Mouse (Mus musculus) midbrain, embryonic 15.5 days (tissue): ENCODE measurements around the gene Rnf144a. TPM values are rescaled to one million over a fixed set of nuclear protein-coding genes. Genes with fewer than 3 reads are reported as not detected.

ENCODE experiments used
- ATAC-seq: fragments of 200-750 bp; cut with Nextera tagmentation; replicated peaks from 2 replicates; pipeline ENCODE4 v1.8.0; 2017; ENCODE audit warnings: moderate TSS enrichment
- H3K27ac ChIP-seq: fragments of 300-500 bp; sonication (generic); 2 replicates; pipeline ENCODE4 v1.5.1; 2015; ENCODE audit warnings: mild to moderate bottlenecking, inconsistent platforms
- H3K27me3 ChIP-seq: fragments of 300-500 bp; sonication (generic); replicated peaks from 2 replicates; pipeline ENCODE4 v1.6.1; 2015; ENCODE audit warnings: inconsistent platforms
- H3K36me3 ChIP-seq: fragments of 300-500 bp; sonication (generic); replicated peaks from 2 replicates; pipeline ENCODE4 v1.6.1; 2015; ENCODE audit warnings: inconsistent platforms
- H3K4me1 ChIP-seq: fragments of 300-500 bp; sonication (generic); 2 replicates; pipeline ENCODE4 v1.6.1; 2015; ENCODE audit warnings: inconsistent platforms
- H3K4me2 ChIP-seq: fragments of 300-500 bp; sonication (generic); 2 replicates; pipeline ENCODE4 v1.6.1; 2015; ENCODE audit warnings: inconsistent platforms, mild to moderate bottlenecking, moderate library complexity
- H3K4me3 ChIP-seq: fragments of 300-500 bp; sonication (generic); 2 replicates; pipeline ENCODE4 v1.5.1; 2015; ENCODE audit warnings: mild to moderate bottlenecking, inconsistent platforms
- H3K9ac ChIP-seq: fragments of 300-500 bp; sonication (generic); 2 replicates; pipeline ENCODE4 v1.6.1; 2015; ENCODE audit warnings: mild to moderate bottlenecking, inconsistent platforms
- H3K9me3 ChIP-seq: fragments of 300-500 bp; sonication (generic); 2 replicates; pipeline ENCODE4 v1.6.1; 2016; ENCODE audit warnings: inconsistent platforms
- WGBS: fragments of 180-500 bp; shearing (Covaris S2); methylation state at CpG from one replicate; pipeline ENCODE4 v1.1.7; 2015; ENCODE audit warnings: mixed read lengths; 5-methylcytosine and 5-hydroxymethylcytosine counted together
- polyA plus RNA-seq: library from polyadenylated mRNA; unstranded; fragments of >200 nt; fragmentation: Nextera tagmentation; extraction: Ambion mirVana; gene quantifications from 2 replicates; pipeline ENCODE4 v1.2.1, GENCODE M21; 2015

Gene Rnf144a
- 29.9 and 30.8 TPM in 2 replicates for polyA plus RNA-seq

- Histone ChIP-seq H3K27me3 (no peaks in the 10 kb centered on the region), H3K4me2 (peak within 1 kb of the TSS; percentile 62), H3K36me3 (no peaks in the 10 kb centered on the region), H3K4me3 (peak within 1 kb of the TSS; percentile 93), H3K27ac (peak within 1 kb of the TSS; percentile 88), H3K4me1 (peaks cover 39% of the 10 kb centered on the region), H3K9ac (peak within 1 kb of the TSS; percentile 97), H3K9me3 (no peaks in the 10 kb centered on the region)
- under 1% methylated on average over 42 of the region's 45 CpGs for WGBS
- peak; percentile 91 for ATAC-seq
Observed at GRCm38 (mm10) chr12:26415104-26415771, at the start of gene Rnf144a. TSS of gene Rnf144a (minus strand) at chr12:26415254.

DNA sequence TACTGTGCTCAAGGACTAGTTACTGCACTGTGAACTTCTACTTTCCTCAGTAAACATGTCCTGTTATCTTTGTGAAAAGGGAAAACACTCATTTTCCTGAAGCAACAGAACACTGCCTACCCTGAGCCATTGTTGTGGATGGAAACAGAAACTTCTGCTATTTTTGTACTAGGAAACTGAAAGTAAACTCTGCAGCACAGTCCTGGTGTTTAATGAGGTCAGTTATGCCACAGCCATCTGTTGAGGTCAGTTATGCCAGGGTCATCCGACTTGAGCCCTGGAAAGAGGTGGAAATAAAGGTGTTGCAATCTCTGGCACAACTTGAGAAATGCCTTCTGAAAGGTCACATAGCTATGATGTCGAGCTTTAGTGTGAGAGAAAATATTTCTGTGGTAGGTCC is 45.0 kb upstream of the Rnf144a start:
- no peak overlapping the region for H3K4me3 ChIP-seq
- H3K9me3 ChIP-seq = no peaks in the 10 kb centered on the region
- H3K4me1 ChIP-seq = peaks cover 3% of the 10 kb centered on the region; the same call in 1 of the 2 replicates
- WGBS = 66% methylated on average over 2 of the region's 2 CpGs
- H3K27ac ChIP-seq = no peak overlapping the region
- no peak for ATAC-seq
- H3K4me2 ChIP-seq = no peak overlapping the region
- H3K36me3 ChIP-seq = no peaks in the 10 kb centered on the region
- H3K27me3 ChIP-seq = no peaks in the 10 kb centered on the region
- H3K9ac ChIP-seq = no peak overlapping the region

DNA sequence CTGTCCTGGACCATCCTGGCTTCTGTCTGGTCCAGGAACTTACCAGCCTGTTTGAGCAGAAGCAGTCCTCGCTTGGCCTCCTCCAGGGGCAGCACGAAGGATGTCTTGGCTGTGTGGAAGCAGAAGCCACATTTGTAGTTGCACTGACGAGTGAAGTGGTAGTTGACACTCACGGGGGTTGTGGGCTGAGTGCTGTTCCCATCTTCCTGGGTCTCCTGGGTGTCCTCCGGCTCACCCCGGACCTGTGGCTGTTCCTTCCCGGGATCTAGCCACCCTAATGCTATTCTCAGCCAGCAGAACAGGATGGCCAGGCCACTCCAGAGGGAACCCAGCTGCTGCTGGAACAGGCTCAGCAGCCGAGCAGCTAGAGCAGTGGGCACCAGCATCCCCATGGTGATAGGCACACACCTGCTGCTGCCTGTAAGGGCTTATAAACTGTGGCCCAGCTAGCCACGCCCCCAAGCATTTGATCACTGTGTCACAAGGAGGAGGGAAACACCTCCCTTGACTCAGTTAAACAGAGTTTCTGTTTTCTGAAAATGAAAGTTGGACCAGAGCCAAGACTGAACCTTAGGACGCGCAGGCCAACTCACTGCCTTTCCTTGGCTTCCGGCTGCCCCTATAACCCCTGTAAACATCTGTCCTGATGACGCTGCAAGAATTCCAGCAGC is 41.1 kb upstream of the Rnf144a start, which contains the start of gene Rsad2:
Gene Rsad2, minus strand, starts transcription at position 425 of the 671 bp plus-strand sequence.
- Histone ChIP-seq H3K4me1 (peaks cover 3% of the 10 kb centered on the region; the same call in 1 of the 2 replicates), H3K4me3 (no peak within 1 kb of the TSS), H3K4me2 (no peak within 1 kb of the TSS), H3K27ac (no peak within 1 kb of the TSS), H3K36me3 (no peaks in the 10 kb centered on the region), H3K9ac (no peak within 1 kb of the TSS), H3K9me3 (no peaks in the 10 kb centered on the region), H3K27me3 (no peaks in the 10 kb centered on the region)
- ATAC-seq = no peak
- WGBS = 53% methylated on average over 13 of the region's 13 CpGs

GRCm38 (mm10) chr12:26454682-26455081 is 39.6 kb upstream of the Rnf144a start:
- no peaks in the 10 kb centered on the region for H3K36me3 ChIP-seq
- 63% methylated on average over 5 of the region's 5 CpGs for WGBS
- H3K27ac ChIP-seq = no peak overlapping the region
- no peak for ATAC-seq
- H3K4me3 ChIP-seq = no peak overlapping the region
- H3K4me2 ChIP-seq = no peak overlapping the region
- no peaks in the 10 kb centered on the region for H3K9me3 ChIP-seq
- peaks cover 3% of the 10 kb centered on the region; the same call in 1 of the 2 replicates for H3K4me1 ChIP-seq
- H3K9ac ChIP-seq = no peak overlapping the region
- no peaks in the 10 kb centered on the region for H3K27me3 ChIP-seq

DNA sequence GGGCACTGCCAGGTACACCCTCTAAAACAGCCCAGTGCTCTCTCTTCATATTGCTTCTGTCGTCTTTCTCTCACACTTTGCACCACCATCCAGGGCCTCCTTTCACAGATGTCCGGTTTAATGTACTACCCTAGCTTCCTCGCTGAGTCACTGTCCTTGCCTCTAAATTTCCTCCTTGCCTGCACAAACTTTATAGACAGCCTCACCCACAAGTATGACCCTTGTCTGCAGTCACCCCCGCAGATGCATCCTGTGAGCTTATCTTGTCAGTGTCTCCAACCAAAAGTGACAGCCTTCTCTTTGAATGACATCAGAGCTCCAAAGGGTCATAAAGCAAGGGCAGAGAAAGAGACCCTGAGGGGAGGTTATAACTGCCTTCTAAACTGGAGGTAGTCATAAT is 37.9 kb upstream of the Rnf144a start:
- Histone ChIP-seq H3K4me3 (no peak overlapping the region), H3K27me3 (no peaks in the 10 kb centered on the region), H3K27ac (no peak overlapping the region), H3K36me3 (no peaks in the 10 kb centered on the region), H3K9me3 (no peaks in the 10 kb centered on the region), H3K4me2 (no peak overlapping the region), H3K9ac (no peak overlapping the region), H3K4me1 (peaks cover 3% of the 10 kb centered on the region; the same call in 1 of the 2 replicates)
- ATAC-seq = no peak
- 83% methylated on average over 4 of the region's 4 CpGs for WGBS

DNA sequence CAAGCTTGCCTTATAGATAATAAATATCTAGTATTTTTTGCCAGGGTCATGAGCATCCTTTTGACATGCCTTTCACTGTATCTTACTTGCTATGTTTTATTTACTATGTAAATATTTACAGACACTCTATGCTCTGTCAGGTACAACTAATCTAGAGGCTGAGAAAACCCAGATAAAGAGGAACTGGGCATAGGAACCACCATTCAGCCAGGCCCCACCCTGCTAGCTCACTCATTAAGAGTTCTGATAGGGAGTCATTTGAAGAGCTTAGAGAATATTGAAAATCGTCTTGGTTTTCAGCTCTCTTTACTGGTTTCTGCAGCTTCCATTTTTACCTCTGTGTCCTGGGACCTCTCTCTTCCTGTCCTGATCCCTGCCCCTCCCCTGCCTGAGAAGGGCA is 36.1 kb upstream of the Rnf144a start:
- Histone ChIP-seq H3K4me2 (no peak overlapping the region), H3K9me3 (no peaks in the 10 kb centered on the region), H3K4me3 (no peak overlapping the region), H3K9ac (no peak overlapping the region), H3K27me3 (no peaks in the 10 kb centered on the region), H3K4me1 (peaks cover 2% of the 10 kb centered on the region; the same call in 1 of the 2 replicates), H3K36me3 (no peaks in the 10 kb centered on the region), H3K27ac (no peak overlapping the region)
- no peak for ATAC-seq
- 39% methylated on average over 1 of the region's 1 CpGs for WGBS

GRCm38 (mm10) chr12:26449483-26449882 is 34.4 kb upstream of the Rnf144a start:
- no peaks in the 10 kb centered on the region for H3K4me1 ChIP-seq
- H3K9ac ChIP-seq = no peak overlapping the region
- no peak for ATAC-seq
- H3K4me2 ChIP-seq = no peak overlapping the region
- no peaks in the 10 kb centered on the region for H3K36me3 ChIP-seq
- no peak overlapping the region for H3K27ac ChIP-seq
- no peaks in the 10 kb centered on the region for H3K27me3 ChIP-seq
- no peaks in the 10 kb centered on the region for H3K9me3 ChIP-seq
- no peak overlapping the region for H3K4me3 ChIP-seq
- WGBS = 97% methylated on average over 2 of the region's 2 CpGs

DNA sequence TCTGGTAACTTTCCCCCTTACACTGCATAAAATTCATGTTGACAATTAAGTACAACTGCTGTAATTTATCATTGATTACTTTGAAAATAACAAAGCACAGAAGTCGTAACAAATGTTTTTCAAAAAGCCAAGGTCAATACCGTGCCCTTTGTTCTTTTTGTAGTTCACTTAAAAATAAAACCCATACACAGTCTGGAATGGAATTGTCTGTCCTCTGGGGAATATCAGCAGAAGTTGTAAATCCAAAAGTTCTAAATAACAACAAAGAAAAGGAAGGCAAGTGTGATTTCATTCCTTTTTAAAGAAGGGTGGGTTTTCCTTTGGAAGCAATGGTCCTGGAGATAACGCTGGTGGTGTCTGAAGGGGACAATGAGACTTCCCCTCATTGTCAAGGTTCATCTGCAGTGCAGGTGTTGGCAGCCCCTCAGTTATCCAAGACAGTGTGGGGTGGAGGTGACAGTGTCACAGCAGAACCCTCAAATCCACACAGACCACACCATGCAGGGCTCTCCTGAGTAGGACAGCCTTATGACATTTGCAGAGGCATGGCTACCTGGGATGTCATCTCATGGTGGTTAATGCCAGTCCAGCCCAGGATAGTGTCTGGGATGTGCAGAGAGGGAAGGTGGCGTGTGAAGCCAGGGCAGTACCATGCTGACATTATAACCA is 31.5 kb upstream of the Rnf144a start:
- H3K4me1 ChIP-seq = no peaks in the 10 kb centered on the region
- H3K36me3 ChIP-seq = no peaks in the 10 kb centered on the region
- no peak overlapping the region for H3K4me3 ChIP-seq
- ATAC-seq = no peak
- H3K9ac ChIP-seq = no peak overlapping the region
- no peaks in the 10 kb centered on the region for H3K9me3 ChIP-seq
- H3K4me2 ChIP-seq = no peak overlapping the region
- H3K27me3 ChIP-seq = no peaks in the 10 kb centered on the region
- 91% methylated on average over 4 of the region's 4 CpGs for WGBS
- H3K27ac ChIP-seq = no peak overlapping the region

DNA sequence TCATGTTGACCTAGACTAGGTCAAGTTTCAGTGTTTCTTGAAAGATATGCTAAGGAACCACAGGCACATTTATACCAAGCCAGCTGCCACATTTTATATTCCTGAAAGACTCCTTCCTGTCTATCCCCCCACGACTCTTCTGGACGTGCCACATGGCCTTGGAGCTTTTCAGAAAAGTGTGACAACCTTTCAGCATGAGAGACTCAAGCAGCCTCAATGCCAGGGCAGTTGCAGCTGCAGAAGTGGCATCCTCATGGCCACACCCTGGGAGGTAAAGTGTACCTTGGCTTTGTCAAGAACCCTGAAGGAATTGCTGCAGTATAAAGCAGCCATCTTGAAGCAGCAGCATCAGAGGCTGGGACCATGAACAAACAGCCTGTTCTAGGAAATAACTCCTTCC is 29.5 kb upstream of the Rnf144a start:
- ATAC-seq = no peak
- Histone ChIP-seq H3K4me2 (no peak overlapping the region), H3K4me3 (no peak overlapping the region), H3K9ac (no peak overlapping the region), H3K27ac (no peak overlapping the region), H3K27me3 (no peaks in the 10 kb centered on the region), H3K9me3 (no peaks in the 10 kb centered on the region), H3K36me3 (no peaks in the 10 kb centered on the region), H3K4me1 (no peaks in the 10 kb centered on the region)
- 93% methylated on average over 2 of the region's 2 CpGs for WGBS

DNA sequence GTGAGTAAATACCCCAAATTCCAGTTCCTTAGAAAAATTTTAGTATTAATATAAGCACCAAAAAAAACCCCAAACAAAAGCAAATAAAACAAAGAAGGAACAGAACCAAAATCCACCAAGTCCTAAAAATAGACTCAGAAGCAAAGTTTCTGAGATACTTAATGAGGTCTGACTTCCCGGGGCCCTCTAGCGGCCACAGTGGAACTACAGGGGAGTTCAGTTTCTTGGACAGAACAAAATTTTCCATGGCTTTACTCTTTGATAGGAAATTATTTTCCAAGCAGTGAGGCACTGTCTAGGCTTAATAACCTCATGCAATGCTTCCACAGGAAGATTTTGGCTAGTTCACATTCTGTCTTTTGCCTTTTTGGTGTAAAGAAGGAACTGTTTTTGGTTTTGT is 29.0 kb upstream of the Rnf144a start:
- no peak for ATAC-seq
- WGBS = 0% methylated on average over 2 of the region's 2 CpGs
- H3K27ac ChIP-seq = no peak overlapping the region
- H3K4me2 ChIP-seq = no peak overlapping the region
- no peaks in the 10 kb centered on the region for H3K9me3 ChIP-seq
- H3K4me3 ChIP-seq = no peak overlapping the region
- no peak overlapping the region for H3K9ac ChIP-seq
- no peaks in the 10 kb centered on the region for H3K36me3 ChIP-seq
- H3K27me3 ChIP-seq = no peaks in the 10 kb centered on the region
- H3K4me1 ChIP-seq = no peaks in the 10 kb centered on the region

DNA sequence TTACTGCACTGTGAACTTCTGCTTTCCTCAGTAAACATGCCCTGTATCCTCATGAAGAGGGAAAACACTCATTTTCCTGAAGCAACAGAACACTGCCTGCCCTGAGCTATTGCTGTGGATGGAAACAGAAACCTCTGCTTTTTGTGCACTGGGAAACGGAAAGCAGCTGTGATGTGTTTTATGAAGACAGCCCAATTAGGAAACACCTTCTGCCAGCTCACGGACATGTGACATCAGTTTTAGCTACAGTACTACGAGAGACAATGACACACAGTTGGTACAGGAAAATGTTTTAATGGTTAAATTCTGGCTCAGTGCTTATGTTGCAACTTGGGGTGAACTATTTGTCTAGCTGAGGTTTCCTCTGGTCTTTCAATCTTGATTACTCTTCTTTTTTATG is 24.3 kb upstream of the Rnf144a start:
- no peak overlapping the region for H3K9ac ChIP-seq

DNA sequence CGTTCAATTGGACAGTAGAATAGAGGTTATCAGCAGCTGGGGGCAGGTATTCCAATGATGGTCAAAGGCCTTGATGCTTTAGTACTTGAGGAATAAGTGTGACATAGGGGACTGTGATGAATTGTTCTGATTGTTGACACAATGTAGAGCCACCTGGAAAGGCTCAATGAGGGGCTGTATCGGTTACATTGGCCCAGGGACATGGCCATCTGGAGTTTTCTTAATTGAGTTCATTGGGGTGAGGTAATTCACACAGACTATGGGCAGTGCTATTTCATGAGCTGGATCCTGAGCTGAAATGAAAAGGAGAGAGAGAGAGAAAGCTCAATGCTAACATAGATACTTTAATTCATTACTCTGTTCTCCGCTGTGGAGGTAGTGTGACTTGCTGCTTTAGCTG is 22.9 kb upstream of the Rnf144a start:
- ATAC-seq = no peak
- H3K9ac ChIP-seq = no peak overlapping the region
- H3K27me3 ChIP-seq = no peaks in the 10 kb centered on the region
- no peak overlapping the region for H3K4me2 ChIP-seq
- WGBS = 77% methylated on average over 3 of the region's 3 CpGs
- no peaks in the 10 kb centered on the region for H3K9me3 ChIP-seq
- H3K36me3 ChIP-seq = no peaks in the 10 kb centered on the region
- no peak overlapping the region for H3K27ac ChIP-seq
- H3K4me3 ChIP-seq = no peak overlapping the region
- no peaks in the 10 kb centered on the region for H3K4me1 ChIP-seq

More for the DNA sequence above, 24.3 kb upstream of the Rnf144a start:
- H3K36me3 ChIP-seq = no peaks in the 10 kb centered on the region
- no peak for ATAC-seq
- H3K4me1 ChIP-seq = no peaks in the 10 kb centered on the region
- H3K4me3 ChIP-seq = no peak overlapping the region
- no peak overlapping the region for H3K4me2 ChIP-seq
- H3K9me3 ChIP-seq = no peaks in the 10 kb centered on the region
- no peak overlapping the region for H3K27ac ChIP-seq
- H3K27me3 ChIP-seq = no peaks in the 10 kb centered on the region
- 77% methylated on average over 3 of the region's 3 CpGs for WGBS
